Mouse (Mus musculus): ENCODE measurements at regions not wholly inside any gene's neighbourhood (a gene's known extent, or its start where the extent isn't known, plus 50 kb on each side); places are given as distances from the start of the nearest gene placed in this dataset.

- no peak for ATAC-seq (replicated peaks; ENCODE audit: low read depth, poor library complexity, severe bottlenecking)
Measured at GRCm38 (mm10) chr7:69488630-69489029, 739.6 kb upstream of the Arrdc4 start.

- no peak for ATAC-seq (replicated peaks; ENCODE audit: low read depth, poor library complexity, severe bottlenecking)
Measured at GRCm38 (mm10) chr7:69487111-69487510, 738.1 kb upstream of the Arrdc4 start.

DNA sequence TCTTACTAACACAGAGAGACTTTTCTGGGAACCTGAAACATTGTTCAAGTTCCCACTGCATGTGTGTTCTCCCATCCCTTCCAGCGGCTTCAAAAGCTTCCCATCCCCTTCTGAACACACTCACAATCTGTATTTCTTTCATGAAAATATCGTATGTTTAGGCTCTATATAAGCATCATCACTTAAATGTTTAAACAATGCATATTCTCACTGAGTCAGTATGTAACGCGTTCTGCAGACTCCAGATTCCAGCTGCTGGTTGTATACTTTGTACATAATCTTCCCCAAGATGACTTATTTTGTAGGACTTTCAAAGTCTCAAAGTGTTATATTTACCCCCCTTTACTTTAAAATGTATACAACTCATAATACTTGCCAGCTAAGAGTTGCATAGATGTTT lies 735.5 kb upstream of the Arrdc4 start:
- no peak for ATAC-seq (replicated peaks; ENCODE audit: low read depth, poor library complexity, severe bottlenecking)
